Mouse (Mus musculus) neural tube, embryonic 11.5 days (tissue): ENCODE results near the gene Ankrd63. TPM values are rescaled to one million over a fixed set of nuclear protein-coding genes. Genes with fewer than 3 reads are reported as not detected.

ENCODE experiments used
- ATAC-seq: fragments of 200-750 bp; cut with Nextera tagmentation; 2 replicates; pipeline ENCODE4 v1.8.0; 2017; ENCODE audit warnings: moderate number of reproducible peaks, mild to moderate bottlenecking, moderate TSS enrichment, moderate library complexity; ENCODE audit not compliant: insufficient read depth, low FRiP score, low TSS enrichment
- DNase-seq: peaks from one replicate; pipeline ENCODE4 v3.0.0-alpha.2; 2015; ENCODE audit warnings: low spot score
- H3K27ac ChIP-seq: fragments of 300-500 bp; sonication (generic); 2 replicates; pipeline ENCODE4 v1.5.1; 2014; ENCODE audit warnings: low read depth, mild to moderate bottlenecking, low read length
- H3K27me3 ChIP-seq: fragments of 300-500 bp; sonication (generic); 2 replicates; pipeline ENCODE4 v1.6.1; 2014; ENCODE audit warnings: mild to moderate bottlenecking, low read length, mixed read lengths; ENCODE audit not compliant: control insufficient read depth, insufficient read depth
- H3K36me3 ChIP-seq: fragments of 300-500 bp; sonication (generic); 2 replicates; pipeline ENCODE4 v1.6.1; 2014; ENCODE audit warnings: mild to moderate bottlenecking, low read length, moderate library complexity, mixed read lengths; ENCODE audit not compliant: control insufficient read depth, insufficient read depth
- H3K4me1 ChIP-seq: fragments of 300-500 bp; sonication (generic); 2 replicates; pipeline ENCODE4 v1.6.1; 2014; ENCODE audit warnings: low read length, mixed read lengths; ENCODE audit not compliant: control insufficient read depth, insufficient read depth
- H3K4me2 ChIP-seq: fragments of 300-500 bp; sonication (generic); 2 replicates; pipeline ENCODE4 v1.6.1; 2014; ENCODE audit warnings: low read depth, mild to moderate bottlenecking, moderate library complexity
- H3K4me3 ChIP-seq: fragments of 300-500 bp; sonication (generic); 2 replicates; pipeline ENCODE4 v1.5.1; 2014; ENCODE audit warnings: low read depth, low read length
- H3K9ac ChIP-seq: fragments of 300-500 bp; sonication (generic); 2 replicates; pipeline ENCODE4 v1.6.1; 2014; ENCODE audit warnings: mild to moderate bottlenecking, low read length
- H3K9me3 ChIP-seq: fragments of 300-500 bp; sonication (generic); 2 replicates; pipeline ENCODE4 v1.6.1; 2016; ENCODE audit warnings: low read length; ENCODE audit not compliant: control insufficient read depth
- WGBS: fragments of 180-500 bp; shearing (Covaris S2); extraction: QIAGEN DNeasy Blood & Tissue Kit; methylation state at CpG from one replicate; pipeline ENCODE4 v1.1.7; 2014; 5-methylcytosine and 5-hydroxymethylcytosine counted together
- polyA plus RNA-seq: library from polyadenylated mRNA; unstranded; fragments of >200 nt; fragmentation: Nextera tagmentation; extraction: Ambion mirVana; gene quantifications from 2 replicates; pipeline ENCODE4 v1.2.1, GENCODE M21; 2014

Ankrd63 gene
- polyA plus RNA-seq: not detected in 2 replicates

GRCm38 (mm10) chr2:118703913-118704730 is at the start of gene Ankrd63:
Gene Ankrd63, minus strand, starts transcription at chr2:118703963.
- no peaks in the 10 kb centered on the region for H3K9me3 ChIP-seq
- H3K4me3 ChIP-seq: peak within 1 kb of the TSS; percentile 38
- H3K9ac ChIP-seq: no peak within 1 kb of the TSS
- ATAC-seq (no peak), DNase-seq (peak; percentile 49)
- H3K4me2 ChIP-seq: peak within 1 kb of the TSS; percentile 53
- no peaks in the 10 kb centered on the region for H3K36me3 ChIP-seq
- peaks cover 94% of the 10 kb centered on the region for H3K27me3 ChIP-seq
- H3K4me1 ChIP-seq: peaks cover 19% of the 10 kb centered on the region
- no peak within 1 kb of the TSS for H3K27ac ChIP-seq
- under 1% methylated on average over 46 of the region's 50 CpGs for WGBS

- ATAC-seq (no peak), DNase-seq (no peak)
- Histone ChIP-seq H3K4me3 (no peak overlapping the region), H3K4me1 (peaks cover 2% of the 10 kb centered on the region; the same call in 1 of the 2 replicates), H3K4me2 (no peak overlapping the region), H3K9ac (no peak overlapping the region), H3K27ac (no peak overlapping the region), H3K9me3 (no peaks in the 10 kb centered on the region), H3K36me3 (no peaks in the 10 kb centered on the region; the same call in 1 of the 2 replicates), H3K27me3 (no peaks in the 10 kb centered on the region)
- WGBS: 80% methylated on average over 4 of the region's 4 CpGs
Measured at GRCm38 (mm10) chr2:118752792-118753108, 49.0 kb upstream of the Ankrd63 start.

GRCm38 (mm10) chr2:118751896-118752791 is 48.4 kb upstream of the Ankrd63 start:
- Histone ChIP-seq H3K4me1 (peaks cover 7% of the 10 kb centered on the region), H3K27ac (no peak overlapping the region), H3K9me3 (no peaks in the 10 kb centered on the region), H3K9ac (no peak overlapping the region), H3K4me2 (no peak overlapping the region), H3K4me3 (no peak overlapping the region), H3K36me3 (no peaks in the 10 kb centered on the region; the same call in 1 of the 2 replicates), H3K27me3 (no peaks in the 10 kb centered on the region)
- ATAC-seq (no peak), DNase-seq (no peak)
- 65% methylated on average over 16 of the region's 16 CpGs for WGBS

DNA sequence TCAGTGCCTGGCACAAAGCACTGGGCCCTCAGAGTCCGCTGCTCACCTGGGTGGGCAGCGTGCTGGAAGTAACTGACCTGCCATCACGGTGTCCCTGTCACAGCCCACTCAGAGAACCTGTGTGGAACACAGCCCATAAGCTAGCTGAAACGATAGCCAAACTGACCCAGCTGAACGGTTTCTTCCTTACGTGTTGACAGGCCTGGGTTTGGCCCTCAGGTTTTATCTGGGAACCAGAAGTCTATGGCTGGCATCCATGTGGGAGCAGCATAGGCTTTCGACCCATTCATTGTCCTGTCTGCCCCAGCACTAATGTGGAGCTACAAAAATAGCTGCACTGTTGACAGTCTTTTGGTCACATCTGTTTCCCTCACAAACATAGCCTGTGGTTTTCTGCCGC is 46.7 kb upstream of the Ankrd63 start:
- Histone ChIP-seq H3K4me2 (no peak overlapping the region), H3K27me3 (no peaks in the 10 kb centered on the region), H3K9ac (no peak overlapping the region), H3K36me3 (no peaks in the 10 kb centered on the region; the same call in 1 of the 2 replicates), H3K27ac (no peak overlapping the region), H3K9me3 (no peaks in the 10 kb centered on the region), H3K4me3 (no peak overlapping the region), H3K4me1 (peaks cover 16% of the 10 kb centered on the region)
- ATAC-seq: no peak
- DNase-seq: no peak
- WGBS: 82% methylated on average over 8 of the region's 8 CpGs

- H3K4me2 ChIP-seq: no peak overlapping the region
- DNase-seq (no peak), ATAC-seq (no peak)
- WGBS: 25% methylated on average over 10 of the region's 10 CpGs
- H3K27me3 ChIP-seq: peaks cover 4% of the 10 kb centered on the region
- no peak overlapping the region for H3K9ac ChIP-seq
- H3K27ac ChIP-seq: no peak overlapping the region
- no peaks in the 10 kb centered on the region for H3K9me3 ChIP-seq
- H3K36me3 ChIP-seq: no peaks in the 10 kb centered on the region; the same call in 1 of the 2 replicates
- no peak overlapping the region for H3K4me3 ChIP-seq
- H3K4me1 ChIP-seq: peaks cover 24% of the 10 kb centered on the region
Measured at GRCm38 (mm10) chr2:118749341-118749884, 45.6 kb upstream of the Ankrd63 start.

- H3K9me3 ChIP-seq: no peaks in the 10 kb centered on the region
- WGBS: 36% methylated on average over 10 of the region's 10 CpGs
- H3K36me3 ChIP-seq: no peaks in the 10 kb centered on the region; the same call in 1 of the 2 replicates
- ATAC-seq (no peak), DNase-seq (no peak)
- H3K27me3 ChIP-seq: peaks cover 8% of the 10 kb centered on the region
- no peak overlapping the region for H3K9ac ChIP-seq
- no peak overlapping the region for H3K27ac ChIP-seq
- peak overlapping the region; percentile 97 for H3K4me2 ChIP-seq
- H3K4me1 ChIP-seq: peaks cover 24% of the 10 kb centered on the region
- H3K4me3 ChIP-seq: peak overlapping the region; percentile 92
Measured at GRCm38 (mm10) chr2:118747301-118747960, 43.7 kb upstream of the Ankrd63 start.

DNA sequence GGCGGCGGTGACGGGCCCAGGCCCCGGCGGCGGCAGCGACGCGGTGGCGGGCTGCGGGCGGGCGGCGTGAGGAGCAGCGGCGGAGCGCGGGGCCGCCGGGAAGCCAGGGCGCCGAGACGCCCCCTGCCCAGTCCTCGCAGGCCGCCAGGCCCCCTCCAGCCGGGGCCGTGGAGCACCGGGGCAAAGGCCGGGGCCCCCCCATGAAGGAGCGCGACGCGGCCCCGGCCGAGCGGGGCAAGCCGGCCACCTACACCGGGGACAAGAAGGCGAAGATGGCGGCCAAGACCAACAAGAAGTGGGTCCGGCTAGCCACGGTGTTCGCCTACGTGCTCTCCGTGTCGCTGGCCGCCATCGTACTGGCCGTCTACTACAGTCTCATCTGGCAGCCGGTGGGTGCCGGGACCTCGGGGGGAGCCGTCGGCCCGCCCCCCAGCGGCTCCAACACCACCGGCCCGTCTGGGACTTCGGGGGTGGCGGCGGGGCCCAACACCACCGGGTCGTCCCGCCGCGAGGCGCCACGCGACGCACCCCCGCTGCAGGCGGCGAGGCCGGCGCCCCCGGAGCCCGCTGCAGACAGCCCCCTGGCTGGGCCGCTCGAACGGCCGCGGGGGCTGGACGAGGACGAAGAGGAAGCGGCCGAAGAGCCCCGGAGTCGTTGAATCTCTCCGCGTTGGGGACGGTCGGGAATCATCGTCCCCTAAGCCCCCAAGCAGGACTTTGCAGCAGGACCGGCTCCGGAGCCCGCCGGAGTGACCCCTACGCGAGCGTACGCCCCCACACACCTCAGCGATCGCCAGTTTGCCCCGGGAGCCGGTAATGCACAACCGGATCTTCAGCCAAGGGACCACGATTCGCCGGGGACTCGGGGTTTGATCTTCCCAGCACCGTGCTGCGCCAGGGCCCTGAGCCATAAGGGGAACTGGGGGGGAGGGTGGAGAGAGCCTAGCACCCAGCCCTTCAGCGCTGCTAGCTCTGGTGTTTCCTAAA is 42.4 kb upstream of the Ankrd63 start:
- peak overlapping the region; percentile 90 for H3K9ac ChIP-seq
- H3K27ac ChIP-seq: peak overlapping the region; percentile 49; the same call in 1 of the 2 replicates
- peak; percentile 56 for DNase-seq
- H3K36me3 ChIP-seq: no peaks in the 10 kb centered on the region; the same call in 1 of the 2 replicates
- H3K9me3 ChIP-seq: no peaks in the 10 kb centered on the region
- H3K4me3 ChIP-seq: peak overlapping the region; percentile 92
- peak overlapping the region; percentile 97 for H3K4me2 ChIP-seq
- WGBS: under 1% methylated on average over 87 of the region's 113 CpGs
- peaks cover 8% of the 10 kb centered on the region for H3K27me3 ChIP-seq
- H3K4me1 ChIP-seq: peaks cover 24% of the 10 kb centered on the region
- peak; percentile 64 for ATAC-seq
